Mouse (Mus musculus): ENCODE measurements around the gene Smoc1. TPM values are rescaled to one million over a fixed set of nuclear protein-coding genes. Genes with fewer than 3 reads are reported as not detected.

Gene Smoc1
- polyA plus RNA-seq, 1 experiment = 5.0 TPM

- TF ChIP-seq CTCF (IDR thresholded peaks at IDR 0.05; ENCODE audit: insufficient read depth, low read length) = no peak
- TF ChIP-seq POLR2A (IDR thresholded peaks at IDR 0.05; ENCODE audit: borderline replicate concordance, extremely low read depth, low read depth, low read length) = no peak
- Histone ChIP-seq H3K4me3 (replicated peaks; ENCODE audit: extremely low read depth, low read depth, low read length) (no peak overlapping the region), H3K4me1 (ENCODE audit: control insufficient read depth, insufficient read depth, low read length) (no peaks in the 10 kb centered on the region)
- DNase-seq = no peak
- 60% methylated on average over 10 of the region's 10 CpGs for WGBS
Observed at GRCm38 (mm10) chr12:81146417-81147180, 120.0 kb downstream of the Smoc1 start.

GRCm38 (mm10) chr12:81147956-81148355, 121.3 kb downstream of the Smoc1 start:
- no peak for TF ChIP-seq CTCF (IDR thresholded peaks at IDR 0.05; ENCODE audit: insufficient read depth, low read length)
- no peak for TF ChIP-seq POLR2A (IDR thresholded peaks at IDR 0.05; ENCODE audit: borderline replicate concordance, extremely low read depth, low read depth, low read length)
- no peak for DNase-seq
- WGBS = 91% methylated on average over 6 of the region's 6 CpGs
- Histone ChIP-seq H3K4me1 (ENCODE audit: control insufficient read depth, insufficient read depth, low read length) (no peaks in the 10 kb centered on the region), H3K4me3 (replicated peaks; ENCODE audit: extremely low read depth, low read depth, low read length) (no peak overlapping the region)

DNA sequence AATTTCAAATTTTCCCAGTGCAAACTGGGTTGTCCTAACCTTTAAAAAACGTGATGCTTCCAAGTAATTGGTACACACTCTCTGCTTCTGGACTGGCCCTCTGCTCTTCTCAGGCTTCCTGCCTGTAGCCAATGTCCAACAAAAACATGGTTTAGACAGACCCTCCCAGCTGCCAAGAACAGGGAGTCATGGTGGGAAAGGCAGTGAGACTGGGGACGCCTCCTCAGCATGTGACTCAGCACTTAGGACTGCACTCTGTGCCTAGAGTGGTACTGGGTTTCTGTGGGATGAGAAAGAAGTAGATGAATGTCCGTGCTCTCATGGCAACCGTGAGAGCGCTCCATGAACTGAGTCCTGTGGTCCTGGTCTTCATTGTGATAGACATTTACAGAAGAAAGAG, 124.3 kb downstream of the Smoc1 start:
- 66% methylated on average over 5 of the region's 5 CpGs for WGBS
- Histone ChIP-seq H3K4me3 (replicated peaks; ENCODE audit: extremely low read depth, low read depth, low read length) (no peak overlapping the region), H3K4me1 (ENCODE audit: control insufficient read depth, insufficient read depth, low read length) (no peaks in the 10 kb centered on the region)
- DNase-seq = no peak
- TF ChIP-seq CTCF (IDR thresholded peaks at IDR 0.05; ENCODE audit: insufficient read depth, low read length) = no peak
- TF ChIP-seq POLR2A (IDR thresholded peaks at IDR 0.05; ENCODE audit: borderline replicate concordance, extremely low read depth, low read depth, low read length) = no peak

DNA sequence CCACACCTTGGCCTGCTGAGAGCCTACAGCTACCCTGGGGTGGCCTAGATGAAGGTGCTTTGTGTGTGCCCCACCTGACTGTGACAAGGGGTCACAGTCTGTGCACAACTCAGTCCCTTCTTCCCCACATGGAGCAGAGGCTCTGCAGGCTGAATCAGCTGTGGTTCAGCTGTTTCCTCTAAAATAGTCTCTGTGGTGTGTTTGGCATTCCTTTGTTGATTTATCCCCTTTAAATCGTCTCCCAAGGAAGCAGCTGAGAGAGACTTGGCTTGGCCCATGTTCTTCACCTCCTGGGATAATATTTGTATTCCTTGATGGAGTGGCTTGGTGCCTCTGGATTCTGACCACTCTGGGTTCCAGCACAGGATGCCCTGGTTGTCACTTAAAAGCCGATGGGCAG, 125.5 kb downstream of the Smoc1 start:
- no peak overlapping the region for H3K4me3 ChIP-seq (replicated peaks; ENCODE audit: extremely low read depth, low read depth, low read length)
- WGBS = 41% methylated on average over 2 of the region's 2 CpGs
- no peak for DNase-seq
- no peaks in the 10 kb centered on the region for H3K4me1 ChIP-seq (ENCODE audit: control insufficient read depth, insufficient read depth, low read length)
- TF ChIP-seq POLR2A (IDR thresholded peaks at IDR 0.05; ENCODE audit: borderline replicate concordance, extremely low read depth, low read depth, low read length) (no peak), CTCF (IDR thresholded peaks at IDR 0.05; ENCODE audit: insufficient read depth, low read length) (no peak)

DNA sequence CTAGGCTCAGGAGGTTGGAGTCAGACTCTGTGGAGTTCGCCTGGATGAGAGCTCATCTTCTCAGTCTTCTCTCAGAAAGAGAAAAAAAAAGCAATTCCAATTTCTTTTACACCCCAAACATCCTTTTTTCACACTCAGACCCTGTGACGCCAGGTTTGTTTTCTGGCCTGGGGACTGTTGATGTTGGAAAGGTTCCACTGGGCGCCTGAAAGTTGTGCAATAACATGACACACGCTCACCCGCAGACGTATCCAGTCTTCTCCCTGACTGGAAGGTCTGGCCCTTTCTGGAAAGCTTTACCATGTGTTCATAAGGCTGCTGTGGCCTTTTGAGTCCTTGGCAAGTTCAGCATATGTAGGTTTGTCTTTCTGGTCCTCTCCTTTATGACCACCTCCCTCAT, 129.1 kb downstream of the Smoc1 start:
- WGBS = 60% methylated on average over 6 of the region's 6 CpGs
- Histone ChIP-seq H3K4me1 (ENCODE audit: control insufficient read depth, insufficient read depth, low read length) (no peaks in the 10 kb centered on the region), H3K4me3 (replicated peaks; ENCODE audit: extremely low read depth, low read depth, low read length) (no peak overlapping the region)
- DNase-seq = no peak
- TF ChIP-seq CTCF (IDR thresholded peaks at IDR 0.05; ENCODE audit: insufficient read depth, low read length) = no peak
- no peak for TF ChIP-seq POLR2A (IDR thresholded peaks at IDR 0.05; ENCODE audit: borderline replicate concordance, extremely low read depth, low read depth, low read length)

DNA sequence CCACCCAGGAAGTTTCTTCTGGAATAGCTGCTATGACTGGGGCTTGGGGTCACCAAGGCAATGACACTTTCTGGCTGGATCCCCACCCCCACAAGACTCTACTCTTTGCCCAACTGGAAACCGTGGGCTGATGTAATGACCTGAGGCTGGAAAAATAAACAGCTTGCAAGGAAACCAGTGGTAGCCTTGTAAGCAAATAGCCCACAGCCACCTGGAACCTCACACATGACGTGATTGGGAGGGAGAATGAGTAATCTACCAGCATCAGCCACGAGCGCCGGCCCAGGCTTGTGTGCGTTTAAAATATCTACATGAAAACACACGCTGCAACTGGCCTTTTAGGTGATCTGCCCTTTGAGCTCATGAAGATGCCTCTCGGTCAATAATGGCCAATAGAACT, 130.2 kb downstream of the Smoc1 start:
- Histone ChIP-seq H3K4me3 (replicated peaks; ENCODE audit: extremely low read depth, low read depth, low read length) (no peak overlapping the region), H3K4me1 (ENCODE audit: control insufficient read depth, insufficient read depth, low read length) (no peaks in the 10 kb centered on the region)
- TF ChIP-seq CTCF (IDR thresholded peaks at IDR 0.05; ENCODE audit: insufficient read depth, low read length) (no peak), POLR2A (IDR thresholded peaks at IDR 0.05; ENCODE audit: borderline replicate concordance, extremely low read depth, low read depth, low read length) (no peak)
- DNase-seq = no peak
- 50% methylated on average over 8 of the region's 8 CpGs for WGBS

- Histone ChIP-seq H3K4me3 (replicated peaks; ENCODE audit: extremely low read depth, low read depth, low read length) (no peak overlapping the region), H3K4me1 (ENCODE audit: control insufficient read depth, insufficient read depth, low read length) (no peaks in the 10 kb centered on the region)
- TF ChIP-seq POLR2A (IDR thresholded peaks at IDR 0.05; ENCODE audit: borderline replicate concordance, extremely low read depth, low read depth, low read length) (no peak), CTCF (IDR thresholded peaks at IDR 0.05; ENCODE audit: insufficient read depth, low read length) (no peak)
- WGBS = 72% methylated on average over 2 of the region's 2 CpGs
- DNase-seq = no peak
Observed at GRCm38 (mm10) chr12:81159947-81160346, 133.3 kb downstream of the Smoc1 start.

- Histone ChIP-seq H3K4me1 (ENCODE audit: control insufficient read depth, insufficient read depth, low read length) (no peaks in the 10 kb centered on the region), H3K4me3 (replicated peaks; ENCODE audit: extremely low read depth, low read depth, low read length) (no peak overlapping the region)
- TF ChIP-seq CTCF (IDR thresholded peaks at IDR 0.05; ENCODE audit: insufficient read depth, low read length) (no peak), POLR2A (IDR thresholded peaks at IDR 0.05; ENCODE audit: borderline replicate concordance, extremely low read depth, low read depth, low read length) (no peak)
- 67% methylated on average over 3 of the region's 3 CpGs for WGBS
- no peak for DNase-seq
Observed at GRCm38 (mm10) chr12:81160425-81160824, 133.8 kb downstream of the Smoc1 start.

GRCm38 (mm10) chr12:81160831-81161230, 134.2 kb downstream of the Smoc1 start:
- H3K4me1 ChIP-seq (ENCODE audit: control insufficient read depth, insufficient read depth, low read length) = no peaks in the 10 kb centered on the region
- WGBS = 67% methylated on average over 5 of the region's 5 CpGs
- H3K4me3 ChIP-seq (replicated peaks; ENCODE audit: extremely low read depth, low read depth, low read length) = no peak overlapping the region
- TF ChIP-seq POLR2A (IDR thresholded peaks at IDR 0.05; ENCODE audit: borderline replicate concordance, extremely low read depth, low read depth, low read length) (no peak), CTCF (IDR thresholded peaks at IDR 0.05; ENCODE audit: insufficient read depth, low read length) (0 out of 2 replicates have a peak, but pooled peaks have one; percentile 1)
- no peak for DNase-seq

- TF ChIP-seq POLR2A (IDR thresholded peaks at IDR 0.05; ENCODE audit: borderline replicate concordance, extremely low read depth, low read depth, low read length) = no peak
- TF ChIP-seq CTCF (IDR thresholded peaks at IDR 0.05; ENCODE audit: insufficient read depth, low read length) = no peak
- H3K4me1 ChIP-seq (ENCODE audit: control insufficient read depth, insufficient read depth, low read length) = no peaks in the 10 kb centered on the region
- no peak for DNase-seq
- H3K4me3 ChIP-seq (replicated peaks; ENCODE audit: extremely low read depth, low read depth, low read length) = no peak overlapping the region
- 75% methylated on average over 2 of the region's 2 CpGs for WGBS
Observed at GRCm38 (mm10) chr12:81161282-81161681, 134.7 kb downstream of the Smoc1 start.
